Mouse (Mus musculus) bone marrow, adult 2 months (tissue): ENCODE data around the gene Snx27. TPM values are rescaled to one million over a fixed set of nuclear protein-coding genes. Genes with fewer than 3 reads are reported as not detected.

Source experiments
- H3K27ac ChIP-seq: fragments of 200-500 bp; 2 replicates; pipeline ENCODE4 v1.5.1; 2012; ENCODE audit warnings: low read depth, mild to moderate bottlenecking, control low read depth, inconsistent platforms, low read length; ENCODE audit not compliant: control insufficient read depth, poor library complexity, insufficient read depth
- H3K4me1 ChIP-seq: fragments of 200-500 bp; 2 replicates; pipeline ENCODE4 v1.6.1; 2011; ENCODE audit warnings: low read length; ENCODE audit not compliant: control insufficient read depth, insufficient read depth
- H3K4me3 ChIP-seq: fragments of 200-500 bp; replicated peaks from 2 replicates; pipeline ENCODE3; 2011; ENCODE audit warnings: mild to moderate bottlenecking, low read depth, low read length, control low read depth; ENCODE audit not compliant: control insufficient read depth
- CTCF ChIP-seq: fragments of 200-500 bp; IDR thresholded peaks from 2 replicates; pipeline ENCODE4 v1.5.1; 2011; ENCODE audit warnings: low read length, control low read depth; ENCODE audit not compliant: control insufficient read depth, insufficient read depth
- POLR2A ChIP-seq: fragments of 200-500 bp; IDR thresholded peaks from 2 replicates; pipeline ENCODE4 v1.6.1; 2011; ENCODE audit warnings: low read depth, mild to moderate bottlenecking, control low read depth, low read length, borderline replicate concordance; ENCODE audit not compliant: control insufficient read depth
- WGBS: fragments of 180-500 bp; shearing (Covaris S2); methylation state at CpG from one replicate; pipeline ENCODE4 v1.1.7; 2018; 5-methylcytosine and 5-hydroxymethylcytosine counted together
- polyA plus RNA-seq: library from polyadenylated mRNA; stranded (reverse); fragments of >200 nt; gene quantifications from 2 replicates; pipeline ENCODE4 v1.2.4, GENCODE M21; 2011; ENCODE audit warnings: low replicate concordance; ENCODE audit not compliant: missing spikeins, insufficient read depth, insufficient read length

Gene Snx27
- 13.9 and 14.1 TPM in 2 replicates for polyA plus RNA-seq

DNA sequence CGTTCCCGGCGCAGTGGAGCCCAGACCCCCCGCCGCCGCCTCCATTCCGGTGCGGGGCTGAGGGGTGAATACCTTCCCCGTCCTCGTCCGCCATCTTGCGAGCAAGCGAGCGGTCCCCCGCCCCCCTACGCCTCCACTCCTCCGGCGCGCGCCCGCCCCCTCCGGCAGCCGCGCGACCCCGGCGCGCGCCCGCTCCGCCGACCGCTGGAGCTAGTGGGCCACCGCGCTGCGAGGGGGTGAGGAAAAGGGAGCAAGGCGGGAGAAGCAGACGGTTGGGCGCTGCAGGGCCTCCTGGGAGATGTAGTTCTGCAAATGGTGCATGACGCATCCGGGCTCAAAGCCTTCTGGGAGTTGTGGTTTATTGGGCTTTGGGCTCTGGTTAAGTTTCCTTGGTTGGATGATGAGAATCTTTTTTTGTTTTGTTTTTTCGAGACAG is at the start of gene Snx27:
Gene Snx27, minus strand, starts transcription at position 261 of the 436 bp plus-strand sequence.
- Histone ChIP-seq H3K4me3 (peak within 1 kb of the TSS; percentile 96), H3K27ac (peak within 1 kb of the TSS; percentile 97), H3K4me1 (no peaks in the 10 kb centered on the region; the same call in 1 of the 2 replicates)
- TF ChIP-seq CTCF (no peak), POLR2A (0 out of 2 replicates have a peak, but pooled peaks have one; percentile 25)
- WGBS = under 1% methylated on average over 42 of the region's 42 CpGs

- TF ChIP-seq CTCF (no peak), POLR2A (no peak)
- Histone ChIP-seq H3K4me3 (no peak overlapping the region), H3K4me1 (no peaks in the 10 kb centered on the region), H3K27ac (no peak overlapping the region)
- WGBS = 74% methylated on average over 3 of the region's 3 CpGs
Observed at GRCm38 (mm10) chr3:94629876-94630275, 47.4 kb upstream of the Snx27 start.

DNA sequence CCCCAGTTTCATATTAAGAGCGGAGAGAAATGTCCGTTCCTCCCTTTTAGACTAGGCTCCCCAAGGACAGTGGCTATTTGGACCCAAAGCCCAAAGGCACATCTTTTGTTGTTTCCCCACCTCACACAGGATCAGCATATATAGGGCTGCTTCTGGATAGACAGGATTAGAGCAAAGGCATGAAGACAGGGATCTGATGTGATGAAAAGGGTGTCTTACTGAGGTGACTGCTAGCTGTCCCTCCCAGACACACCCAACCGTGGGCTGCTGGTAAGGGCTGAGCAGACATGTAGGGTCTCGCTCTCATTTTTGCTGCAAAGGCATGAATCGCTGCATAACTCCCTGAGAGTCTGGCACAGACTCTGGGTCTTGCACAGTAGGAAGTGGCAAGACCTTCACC is 46.2 kb upstream of the Snx27 start:
- Histone ChIP-seq H3K4me3 (no peak overlapping the region), H3K27ac (no peak overlapping the region), H3K4me1 (no peaks in the 10 kb centered on the region)
- TF ChIP-seq POLR2A = no peak
- TF ChIP-seq CTCF = no peak
- WGBS = 95% methylated on average over 5 of the region's 5 CpGs

GRCm38 (mm10) chr3:94624281-94624680 is 41.8 kb upstream of the Snx27 start:
- no peaks in the 10 kb centered on the region for H3K4me1 ChIP-seq
- WGBS = 82% methylated on average over 4 of the region's 4 CpGs

DNA sequence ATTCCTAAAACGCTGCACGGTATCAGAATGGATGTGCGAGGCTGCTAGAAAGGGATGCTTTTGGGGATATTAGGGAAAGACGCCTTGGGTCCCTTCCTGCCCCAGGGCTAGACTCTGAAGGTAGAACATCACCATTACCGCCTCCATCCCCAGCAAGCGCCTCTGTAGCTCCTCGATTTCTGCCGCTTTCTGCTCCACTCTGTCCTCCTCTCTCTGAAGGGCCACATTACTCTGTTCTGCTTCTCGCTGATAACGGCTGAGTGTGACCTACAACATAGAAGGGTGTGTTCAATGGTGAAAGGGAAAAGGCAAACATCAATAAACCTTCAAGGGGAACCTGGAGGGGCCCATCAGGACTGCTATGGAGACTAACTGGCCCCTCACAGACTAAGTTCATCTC is 40.0 kb upstream of the Snx27 start:
- Histone ChIP-seq H3K27ac (no peak overlapping the region), H3K4me3 (no peak overlapping the region), H3K4me1 (no peaks in the 10 kb centered on the region)
- whole genome bisulfite sequencing = 81% methylated on average over 10 of the region's 10 CpGs
- TF ChIP-seq POLR2A (no peak), CTCF (no peak)

More at GRCm38 (mm10) chr3:94624281-94624680, 41.8 kb upstream of the Snx27 start:
- Histone ChIP-seq H3K27ac (no peak overlapping the region), H3K4me3 (no peak overlapping the region)
- TF ChIP-seq POLR2A (no peak), CTCF (no peak)

- no peak for TF ChIP-seq POLR2A
- no peak for TF ChIP-seq CTCF
- Histone ChIP-seq H3K27ac (no peak overlapping the region), H3K4me3 (no peak overlapping the region), H3K4me1 (no peaks in the 10 kb centered on the region)
- WGBS = 83% methylated on average over 11 of the region's 11 CpGs
Observed at GRCm38 (mm10) chr3:94621740-94622507, 39.4 kb upstream of the Snx27 start.

DNA sequence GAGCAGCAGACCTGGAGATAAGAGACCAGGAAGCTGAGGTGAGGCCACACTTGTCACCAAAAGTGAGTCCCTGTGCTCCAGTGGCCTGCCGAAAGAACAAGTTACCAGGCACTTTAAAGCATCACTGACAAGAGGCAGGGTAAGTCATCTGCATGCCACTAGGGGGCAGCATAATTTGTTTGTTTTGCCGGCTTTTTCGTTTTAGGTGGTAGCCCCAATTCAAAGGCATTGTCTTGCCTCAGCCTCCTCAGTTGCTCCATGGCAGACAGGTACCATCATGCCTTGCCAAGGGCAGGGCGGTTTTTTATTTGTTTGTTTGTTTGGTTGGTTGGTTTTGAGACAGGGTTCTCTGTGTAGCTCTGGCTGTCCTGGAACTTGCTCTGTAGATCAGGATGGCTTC is 34.2 kb upstream of the Snx27 start:
- Histone ChIP-seq H3K4me3 (no peak overlapping the region), H3K27ac (no peak overlapping the region), H3K4me1 (no peaks in the 10 kb centered on the region; the same call in 1 of the 2 replicates)
- WGBS = 29% methylated on average over 4 of the region's 4 CpGs
- TF ChIP-seq POLR2A = no peak
- TF ChIP-seq CTCF = peak; percentile 36; the same call in 1 of the 2 replicates

GRCm38 (mm10) chr3:94613258-94613878 is 30.9 kb upstream of the Snx27 start:
- no peak overlapping the region for H3K4me3 ChIP-seq
- WGBS = 85% methylated on average over 7 of the region's 7 CpGs
- no peak for TF ChIP-seq CTCF
- no peak for TF ChIP-seq POLR2A
- no peaks in the 10 kb centered on the region; the same call in 1 of the 2 replicates for H3K4me1 ChIP-seq
- no peak overlapping the region for H3K27ac ChIP-seq
